Mouse (Mus musculus) intestine, embryonic 15.5 days (tissue): ENCODE results near the gene Myo9b. TPM values are rescaled to one million over a fixed set of nuclear protein-coding genes. Genes with fewer than 3 reads are reported as not detected.
"Not testable (repeated sequence)": the region's sequence is repeated elsewhere in the genome, so short reads cannot be mapped to it uniquely, and the experiment has no call there.

Experiments used
- ATAC-seq: fragments of 200-750 bp; cut with Nextera tagmentation; 2 replicates; pipeline ENCODE4 v1.8.0; 2017; ENCODE audit warnings: moderate TSS enrichment, moderate library complexity
- H3K27ac ChIP-seq: fragments of 300-500 bp; sonication (generic); 2 replicates; pipeline ENCODE4 v1.5.1; 2015; ENCODE audit warnings: mild to moderate bottlenecking, inconsistent platforms
- H3K27me3 ChIP-seq: fragments of 300-500 bp; sonication (generic); replicated peaks from 2 replicates; pipeline ENCODE4 v1.6.1; 2015; ENCODE audit warnings: inconsistent platforms
- H3K36me3 ChIP-seq: fragments of 300-500 bp; sonication (generic); 2 replicates; pipeline ENCODE4 v1.6.1; 2015; ENCODE audit warnings: inconsistent platforms
- H3K4me1 ChIP-seq: fragments of 300-500 bp; sonication (generic); replicated peaks from 2 replicates; pipeline ENCODE4 v1.6.1; 2015; ENCODE audit warnings: inconsistent platforms
- H3K4me2 ChIP-seq: fragments of 300-500 bp; sonication (generic); replicated peaks from 2 replicates; pipeline ENCODE4 v1.6.1; 2015; ENCODE audit warnings: mild to moderate bottlenecking, inconsistent platforms
- H3K4me3 ChIP-seq: fragments of 300-500 bp; sonication (generic); replicated peaks from 2 replicates; pipeline ENCODE4 v1.5.1; 2015; ENCODE audit warnings: inconsistent platforms
- H3K9ac ChIP-seq: fragments of 300-500 bp; sonication (generic); 2 replicates; pipeline ENCODE4 v1.6.1; 2015; ENCODE audit warnings: inconsistent platforms
- H3K9me3 ChIP-seq: fragments of 300-500 bp; sonication (generic); 2 replicates; pipeline ENCODE4 v1.6.1; 2016; ENCODE audit warnings: inconsistent platforms
- WGBS: fragments of 180-500 bp; shearing (Covaris S2); methylation state at CpG from one replicate; pipeline ENCODE4 v1.1.7; 2015; 5-methylcytosine and 5-hydroxymethylcytosine counted together
- polyA plus RNA-seq: library from polyadenylated mRNA; unstranded; fragments of >200 nt; fragmentation: Nextera tagmentation; extraction: Ambion mirVana; gene quantifications from 2 replicates; pipeline ENCODE4 v1.2.1, GENCODE M21; 2015

Gene Myo9b
- polyA plus RNA-seq, 1 experiment from 2014 or later: 15.4 TPM

- ATAC-seq: peak; percentile 61
Measured at GRCm38 (mm10) chr8:71299716-71300115, 27.2 kb downstream of the Myo9b start.

GRCm38 (mm10) chr8:71302788-71303187, 30.3 kb downstream of the Myo9b start:
- H3K36me3 ChIP-seq: peaks cover 8% of the 10 kb centered on the region; the same call in 1 of the 2 replicates
- no peak overlapping the region for H3K9ac ChIP-seq
- no peaks in the 10 kb centered on the region for H3K4me1 ChIP-seq
- no peak overlapping the region for H3K27ac ChIP-seq
- 87% methylated on average over 1 of the region's 1 CpGs for WGBS
- no peaks in the 10 kb centered on the region for H3K9me3 ChIP-seq
- H3K4me3 ChIP-seq: no peak overlapping the region
- H3K27me3 ChIP-seq: no peaks in the 10 kb centered on the region
- no peak overlapping the region for H3K4me2 ChIP-seq
- ATAC-seq: no peak

More at GRCm38 (mm10) chr8:71299716-71300115, 27.2 kb downstream of the Myo9b start:
- H3K36me3 ChIP-seq: peaks cover 15% of the 10 kb centered on the region; the same call in 1 of the 2 replicates
- H3K9ac ChIP-seq: no peak overlapping the region
- 70% methylated on average over 3 of the region's 3 CpGs for whole genome bisulfite sequencing
- H3K27ac ChIP-seq: no peak overlapping the region
- no peaks in the 10 kb centered on the region for H3K27me3 ChIP-seq
- no peak overlapping the region for H3K4me2 ChIP-seq
- no peaks in the 10 kb centered on the region for H3K4me1 ChIP-seq
- H3K4me3 ChIP-seq: no peak overlapping the region
- H3K9me3 ChIP-seq: no peaks in the 10 kb centered on the region

DNA sequence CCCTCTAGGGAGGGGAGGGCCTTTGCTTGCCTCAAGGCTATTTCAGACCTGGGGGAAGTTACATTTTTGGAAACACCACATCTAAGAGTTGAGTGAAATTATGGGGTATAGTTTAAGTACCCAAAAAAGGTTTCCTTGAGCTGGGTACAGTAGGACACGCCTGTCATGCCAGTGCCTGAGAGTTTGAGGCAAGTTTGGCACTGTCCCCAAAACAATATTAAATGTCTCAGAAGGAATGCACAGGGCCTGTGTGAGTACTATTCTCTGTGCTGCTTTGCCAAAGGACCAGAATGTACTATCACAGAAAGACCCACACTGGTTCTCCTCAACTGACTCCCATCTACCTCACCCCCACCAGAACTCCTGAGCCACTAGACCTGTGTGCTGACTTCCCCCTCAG, 31.1 kb downstream of the Myo9b start:
- 89% methylated on average over 1 of the region's 1 CpGs for WGBS
- H3K9ac ChIP-seq: no peak overlapping the region
- no peak for ATAC-seq
- peaks cover 8% of the 10 kb centered on the region; the same call in 1 of the 2 replicates for H3K36me3 ChIP-seq
- H3K4me2 ChIP-seq: no peak overlapping the region
- H3K27ac ChIP-seq: no peak overlapping the region
- no peak overlapping the region for H3K4me3 ChIP-seq
- H3K9me3 ChIP-seq: no peaks in the 10 kb centered on the region
- no peaks in the 10 kb centered on the region for H3K4me1 ChIP-seq
- H3K27me3 ChIP-seq: no peaks in the 10 kb centered on the region

- H3K27ac ChIP-seq: no peak overlapping the region
- no peaks in the 10 kb centered on the region for H3K4me1 ChIP-seq
- 71% methylated on average over 1 of the region's 1 CpGs for WGBS
- H3K9me3 ChIP-seq: no peaks in the 10 kb centered on the region
- no peaks in the 10 kb centered on the region for H3K27me3 ChIP-seq
- H3K4me2 ChIP-seq: no peak overlapping the region
- H3K4me3 ChIP-seq: no peak overlapping the region
- ATAC-seq: peak; percentile 62
- no peak overlapping the region for H3K9ac ChIP-seq
- H3K36me3 ChIP-seq: peaks cover 8% of the 10 kb centered on the region; the same call in 1 of the 2 replicates
Measured at GRCm38 (mm10) chr8:71305988-71306387, 33.5 kb downstream of the Myo9b start.

- 86% methylated on average over 1 of the region's 1 CpGs for WGBS
- Histone ChIP-seq H3K36me3 (0 out of 2 replicates have a peak, but pooled peaks cover 3% of the 10 kb centered on the region), H3K4me1 (no peaks in the 10 kb centered on the region; the same call in 1 of the 2 replicates), H3K4me3 (no peak overlapping the region), H3K27me3 (no peaks in the 10 kb centered on the region), H3K9ac (no peak overlapping the region), H3K4me2 (no peak overlapping the region), H3K9me3 (no peaks in the 10 kb centered on the region), H3K27ac (no peak overlapping the region)
- no peak for ATAC-seq
Measured at GRCm38 (mm10) chr8:71307371-71307770, 34.9 kb downstream of the Myo9b start.

DNA sequence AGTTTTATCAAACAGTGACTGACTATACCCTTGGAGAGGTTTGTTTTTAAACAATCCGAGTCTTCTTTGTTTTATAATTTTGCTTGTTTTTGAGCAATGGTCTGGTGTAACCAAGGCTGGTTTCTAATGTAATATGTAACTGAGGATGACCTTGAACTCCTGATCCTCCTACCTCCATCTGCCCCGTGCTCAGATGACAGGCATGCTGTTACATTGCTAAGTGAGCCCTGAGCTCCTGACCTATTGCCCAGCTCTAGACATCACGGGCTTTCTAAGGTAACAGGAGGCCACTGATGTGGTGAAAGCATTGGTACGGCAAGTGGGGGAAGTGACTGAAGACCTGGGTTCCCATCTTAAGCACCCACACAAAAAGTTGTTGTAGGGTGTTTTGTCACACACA, 35.4 kb downstream of the Myo9b start:
- no peak overlapping the region for H3K9ac ChIP-seq
- no peak overlapping the region for H3K4me2 ChIP-seq
- H3K27me3 ChIP-seq: no peaks in the 10 kb centered on the region
- WGBS: 74% methylated on average over 4 of the region's 4 CpGs
- H3K9me3 ChIP-seq: no peaks in the 10 kb centered on the region
- H3K4me1 ChIP-seq: peaks cover 4% of the 10 kb centered on the region
- 0 out of 2 replicates have a peak, but pooled peaks cover 3% of the 10 kb centered on the region for H3K36me3 ChIP-seq
- no peak for ATAC-seq
- H3K27ac ChIP-seq: no peak overlapping the region
- H3K4me3 ChIP-seq: no peak overlapping the region

DNA sequence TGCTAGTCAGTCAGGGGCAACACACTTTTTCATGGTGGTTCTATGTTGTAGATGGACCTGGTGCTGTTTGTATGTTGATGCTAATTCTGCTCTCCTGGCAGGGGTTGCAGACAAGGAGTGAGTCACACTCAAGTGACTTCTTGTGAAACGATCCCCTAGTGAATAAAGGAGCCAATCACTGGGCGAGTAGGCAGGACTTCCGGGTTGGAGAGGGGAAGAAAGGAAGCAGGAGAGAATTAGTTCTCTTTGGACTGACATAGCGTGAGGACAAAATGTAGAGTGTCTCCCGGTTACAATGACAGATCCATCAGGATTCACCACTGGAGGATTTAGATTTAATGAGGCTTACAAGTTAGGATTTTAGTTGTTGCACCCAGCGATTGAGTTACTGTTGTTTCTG, 37.9 kb downstream of the Myo9b start:
- Histone ChIP-seq H3K27ac (no peak overlapping the region), H3K4me2 (no peak overlapping the region), H3K27me3 (no peaks in the 10 kb centered on the region), H3K9me3 (no peaks in the 10 kb centered on the region), H3K36me3 (no peaks in the 10 kb centered on the region), H3K4me3 (no peak overlapping the region), H3K4me1 (peaks cover 10% of the 10 kb centered on the region), H3K9ac (no peak overlapping the region)
- ATAC-seq: no peak
- WGBS: 78% methylated on average over 6 of the region's 6 CpGs

DNA sequence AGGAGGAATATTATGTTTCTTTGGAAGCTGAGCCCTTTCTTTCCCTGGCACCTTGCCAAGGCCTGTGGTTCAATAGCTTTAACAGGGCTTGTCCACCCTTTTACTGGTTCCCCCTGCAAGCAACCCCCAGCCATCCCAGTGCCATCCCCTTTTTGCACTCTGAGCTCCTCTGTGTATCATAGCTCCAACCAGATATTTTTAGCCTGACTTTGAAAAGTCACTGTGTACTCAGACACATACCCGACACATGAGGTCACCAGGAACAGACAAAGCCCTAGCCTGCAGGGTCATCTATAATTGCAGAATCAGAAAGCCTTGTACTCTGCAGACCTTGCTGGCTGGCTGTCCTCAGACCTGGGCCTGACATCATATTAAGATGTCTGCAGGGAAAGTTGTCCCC, 40.2 kb downstream of the Myo9b start:
- Histone ChIP-seq H3K4me1 (peaks cover 10% of the 10 kb centered on the region), H3K4me3 (no peak overlapping the region), H3K9ac (no peak overlapping the region), H3K27ac (peak overlapping the region; percentile 45), H3K9me3 (no peaks in the 10 kb centered on the region), H3K27me3 (no peaks in the 10 kb centered on the region), H3K36me3 (peaks cover 8% of the 10 kb centered on the region; the same call in 1 of the 2 replicates), H3K4me2 (no peak overlapping the region)
- peak; percentile 88 for ATAC-seq
- 18% methylated on average over 1 of the region's 1 CpGs for WGBS

GRCm38 (mm10) chr8:71313951-71314350, 41.4 kb downstream of the Myo9b start:
- peaks cover 8% of the 10 kb centered on the region; the same call in 1 of the 2 replicates for H3K36me3 ChIP-seq
- H3K4me1 ChIP-seq: peaks cover 10% of the 10 kb centered on the region
- no peak overlapping the region for H3K9ac ChIP-seq
- WGBS: 89% methylated on average over 2 of the region's 2 CpGs
- H3K4me2 ChIP-seq: no peak overlapping the region
- ATAC-seq: no peak
- H3K27ac ChIP-seq: no peak overlapping the region
- H3K4me3 ChIP-seq: no peak overlapping the region
- no peaks in the 10 kb centered on the region for H3K9me3 ChIP-seq
- H3K27me3 ChIP-seq: no peaks in the 10 kb centered on the region

DNA sequence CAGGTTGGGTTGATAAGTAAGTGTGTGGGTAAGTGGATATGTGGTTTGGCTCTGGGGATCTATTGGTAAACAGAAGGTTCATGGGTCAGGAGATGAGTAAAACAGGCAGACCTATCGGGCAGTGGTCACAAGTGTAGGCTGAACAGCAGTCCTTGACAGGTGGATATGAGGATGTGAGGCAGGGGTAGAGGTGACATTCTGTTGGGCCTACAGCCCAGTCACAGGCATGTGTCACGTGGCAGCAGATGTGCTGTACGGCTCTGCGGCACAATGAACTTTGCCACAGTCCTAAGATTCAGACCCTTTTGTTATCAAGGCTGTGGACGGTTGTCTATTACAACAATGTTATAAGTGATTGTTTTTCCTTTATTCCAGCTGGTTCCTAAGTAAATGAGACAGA, 43.5 kb downstream of the Myo9b start:
- Histone ChIP-seq H3K4me1 (peaks cover 10% of the 10 kb centered on the region), H3K36me3 (peaks cover 8% of the 10 kb centered on the region; the same call in 1 of the 2 replicates), H3K9ac (no peak overlapping the region), H3K27me3 (no peaks in the 10 kb centered on the region), H3K4me3 (no peak overlapping the region), H3K4me2 (no peak overlapping the region), H3K27ac (no peak overlapping the region), H3K9me3 (no peaks in the 10 kb centered on the region)
- 86% methylated on average over 5 of the region's 5 CpGs for WGBS
- ATAC-seq: no peak

GRCm38 (mm10) chr8:71316486-71317031, 44.0 kb downstream of the Myo9b start:
- H3K27ac ChIP-seq: no peak overlapping the region
- no peak for ATAC-seq
- H3K36me3 ChIP-seq: peaks cover 8% of the 10 kb centered on the region; the same call in 1 of the 2 replicates
- H3K4me1 ChIP-seq: peaks cover 10% of the 10 kb centered on the region
- no peak overlapping the region for H3K4me3 ChIP-seq
- H3K4me2 ChIP-seq: no peak overlapping the region
- H3K27me3 ChIP-seq: no peaks in the 10 kb centered on the region
- no peaks in the 10 kb centered on the region for H3K9me3 ChIP-seq
- H3K9ac ChIP-seq: no peak overlapping the region

DNA sequence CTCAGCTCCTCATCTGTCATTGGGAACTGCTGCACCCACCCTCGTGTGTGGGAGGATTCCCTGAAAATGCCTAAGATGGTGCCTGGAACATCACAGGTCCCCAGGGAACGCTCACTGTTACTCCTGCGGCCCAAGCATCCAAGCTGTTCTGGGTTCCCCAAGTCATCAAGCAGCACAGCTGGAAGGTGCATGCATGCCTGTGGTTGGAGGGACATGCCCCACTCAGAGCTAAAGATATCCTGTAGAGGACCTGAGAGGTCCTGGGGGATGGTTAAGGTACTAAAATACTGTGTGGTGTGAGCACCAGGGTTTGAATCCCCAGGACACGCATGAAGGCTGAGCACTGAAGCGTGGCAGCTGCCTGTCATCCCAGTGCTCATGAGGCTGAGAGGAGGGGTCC, 46.1 kb downstream of the Myo9b start:
- peaks cover 22% of the 10 kb centered on the region for H3K36me3 ChIP-seq
- H3K9me3 ChIP-seq, H3K27ac ChIP-seq, H3K4me1 ChIP-seq, H3K4me2 ChIP-seq, H3K4me3 ChIP-seq, H3K27me3 ChIP-seq, ATAC-seq, H3K9ac ChIP-seq: not testable (repeated sequence)
- 81% methylated on average over 5 of the region's 5 CpGs for WGBS

GRCm38 (mm10) chr8:71319760-71320159, 47.2 kb downstream of the Myo9b start:
- H3K27me3 ChIP-seq, H3K4me1 ChIP-seq, H3K9me3 ChIP-seq, H3K4me2 ChIP-seq, H3K27ac ChIP-seq, H3K9ac ChIP-seq, H3K4me3 ChIP-seq, ATAC-seq: not testable (repeated sequence)
- H3K36me3 ChIP-seq: peaks cover 33% of the 10 kb centered on the region
- 89% methylated on average over 2 of the region's 2 CpGs for WGBS
